Mouse (Mus musculus): Measurements from ENCODE around the gene Tmem184b. TPM values are rescaled to one million over a fixed set of nuclear protein-coding genes. Genes with fewer than 3 reads are reported as not detected.
A peak's percentile ranks its signal among the peaks of the same experiment; 100 is the strongest.

Gene Tmem184b
- polyA plus RNA-seq, 1 experiment from 2014 or later = 8.7 TPM

GRCm38 (mm10) chr15:79351331-79351767 lies 52.0 kb downstream of the Tmem184b start:
- H3K4me3 ChIP-seq (replicated peaks) = no peak overlapping the region
- 41% methylated on average over 15 of the region's 15 CpGs for WGBS (ENCODE audit: insufficient replicate concordance)
- peaks cover 76% of the 10 kb centered on the region for H3K4me1 ChIP-seq (replicated peaks)
- DNase-seq = no peak
- H3K27ac ChIP-seq = no peak overlapping the region
- H3K4me2 ChIP-seq = no peak overlapping the region
- H3K36me3 ChIP-seq = no peaks in the 10 kb centered on the region
- peaks cover 33% of the 10 kb centered on the region for H3K27me3 ChIP-seq
- H3K9me3 ChIP-seq (replicated peaks) = no peaks in the 10 kb centered on the region
- ATAC-seq (ENCODE audit: low read depth) = no peak
- H3K9ac ChIP-seq = peak overlapping the region; percentile 33; the same call in 1 of the 2 replicates

DNA sequence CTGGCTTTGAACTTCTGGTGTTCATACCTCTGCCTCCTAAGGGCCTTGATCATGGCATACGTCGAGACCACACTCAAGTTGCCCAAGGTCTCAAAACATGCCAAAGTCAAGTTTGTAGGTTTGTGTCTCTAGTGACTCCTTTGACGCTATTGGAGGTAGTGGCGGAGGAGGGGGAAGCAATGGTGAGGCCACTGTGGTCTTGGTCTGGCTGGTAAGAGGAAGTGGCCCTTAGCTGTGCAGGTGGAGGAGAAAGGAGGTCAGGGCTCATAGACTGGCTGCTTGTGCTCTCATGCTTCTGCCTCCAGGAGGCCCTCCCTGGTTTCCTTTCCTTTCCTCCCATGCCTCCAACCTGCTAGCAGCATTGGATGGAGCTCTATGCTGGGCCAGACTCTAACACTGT lies 52.5 kb downstream of the Tmem184b start:
- Histone ChIP-seq H3K4me1 (replicated peaks) (peaks cover 73% of the 10 kb centered on the region), H3K9ac (peak overlapping the region; percentile 33; the same call in 1 of the 2 replicates), H3K4me2 (no peak overlapping the region), H3K27me3 (peaks cover 35% of the 10 kb centered on the region), H3K9me3 (replicated peaks) (no peaks in the 10 kb centered on the region), H3K27ac (no peak overlapping the region), H3K4me3 (replicated peaks) (no peak overlapping the region), H3K36me3 (no peaks in the 10 kb centered on the region)
- WGBS (ENCODE audit: insufficient replicate concordance) = 59% methylated on average over 4 of the region's 4 CpGs
- ATAC-seq (ENCODE audit: low read depth) = no peak
- DNase-seq = no peak

GRCm38 (mm10) chr15:79348651-79349050 lies 54.7 kb downstream of the Tmem184b start:
- Histone ChIP-seq H3K27ac (peak overlapping the region; percentile 85; the same call in 1 of the 2 replicates), H3K36me3 (no peaks in the 10 kb centered on the region), H3K9ac (peak overlapping the region; percentile 78), H3K27me3 (peaks cover 32% of the 10 kb centered on the region), H3K4me2 (peak overlapping the region; percentile 93), H3K4me3 (replicated peaks) (peak overlapping the region; percentile 75), H3K9me3 (replicated peaks) (no peaks in the 10 kb centered on the region), H3K4me1 (replicated peaks) (peaks cover 62% of the 10 kb centered on the region)
- WGBS (ENCODE audit: insufficient replicate concordance) = 68% methylated on average over 8 of the region's 8 CpGs
- no peak for ATAC-seq (ENCODE audit: low read depth)
- no peak for DNase-seq

- H3K4me1 ChIP-seq (replicated peaks) = peaks cover 58% of the 10 kb centered on the region
- DNase-seq (peak; percentile 73), ATAC-seq (ENCODE audit: low read depth) (peak; percentile 82)
- H3K9me3 ChIP-seq (replicated peaks) = no peaks in the 10 kb centered on the region
- H3K4me2 ChIP-seq = peak overlapping the region; percentile 93
- peaks cover 32% of the 10 kb centered on the region for H3K27me3 ChIP-seq
- H3K36me3 ChIP-seq = no peaks in the 10 kb centered on the region
- H3K27ac ChIP-seq = peak overlapping the region; percentile 85
- H3K4me3 ChIP-seq (replicated peaks) = peak overlapping the region; percentile 75
- 1% methylated on average over 45 of the region's 46 CpGs for WGBS (ENCODE audit: insufficient replicate concordance)
- peak overlapping the region; percentile 78 for H3K9ac ChIP-seq
Measured at GRCm38 (mm10) chr15:79347845-79348506, 55.4 kb downstream of the Tmem184b start.

GRCm38 (mm10) chr15:79347165-79347844 lies 56.1 kb downstream of the Tmem184b start:
- ATAC-seq (ENCODE audit: low read depth) (peak; percentile 73), DNase-seq (peak; percentile 83)
- Histone ChIP-seq H3K27ac (peak overlapping the region; percentile 85), H3K4me2 (peak overlapping the region; percentile 93), H3K4me3 (replicated peaks) (peak overlapping the region; percentile 75), H3K9ac (peak overlapping the region; percentile 78), H3K36me3 (no peaks in the 10 kb centered on the region), H3K4me1 (replicated peaks) (peaks cover 52% of the 10 kb centered on the region), H3K9me3 (replicated peaks) (no peaks in the 10 kb centered on the region), H3K27me3 (peaks cover 32% of the 10 kb centered on the region)
- under 1% methylated on average over 60 of the region's 61 CpGs for WGBS (ENCODE audit: insufficient replicate concordance)

DNA sequence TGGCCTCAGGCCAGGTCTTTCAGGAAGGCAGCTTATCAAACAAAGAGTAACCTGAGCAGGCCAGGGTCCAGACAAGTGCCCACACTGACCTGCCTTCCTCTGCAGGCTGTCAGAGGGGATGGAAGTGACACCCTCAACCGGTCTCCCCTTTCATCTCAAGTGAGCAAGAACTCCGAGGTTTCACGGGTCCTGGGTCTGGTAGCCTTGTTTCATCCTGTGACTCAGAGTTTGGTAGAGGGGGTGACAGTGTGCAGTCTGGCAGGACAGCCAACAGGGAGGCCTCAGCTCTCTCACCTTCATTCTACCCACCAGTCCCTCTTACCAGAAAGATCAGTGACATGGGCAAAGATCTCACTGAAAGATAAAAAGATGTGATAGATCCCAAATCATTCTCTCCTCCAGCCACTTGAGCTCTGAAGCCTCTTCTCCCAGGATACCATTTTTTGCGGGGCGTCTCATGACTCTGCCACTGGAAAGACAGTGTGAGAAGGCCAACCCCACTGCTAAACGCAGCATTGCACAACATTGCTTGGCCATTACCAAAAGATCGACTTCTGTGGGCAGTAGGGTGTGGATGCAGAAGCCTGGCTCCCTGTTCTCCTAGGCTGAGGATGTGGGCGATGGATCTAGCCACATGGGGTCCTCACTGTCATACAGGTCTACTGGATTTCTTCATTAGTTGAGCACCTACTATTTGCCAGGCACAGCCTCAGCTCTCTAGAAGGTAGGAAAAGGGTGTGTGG lies 57.1 kb downstream of the Tmem184b start, which contains the start of gene Maff:
Maff (plus strand) TSS at position 571 of the 743 bp plus-strand sequence.
- peaks cover 42% of the 10 kb centered on the region for H3K4me1 ChIP-seq (replicated peaks)
- 39% methylated on average over 8 of the region's 8 CpGs for WGBS (ENCODE audit: insufficient replicate concordance)
- H3K27ac ChIP-seq = peak within 1 kb of the TSS; percentile 85
- peak within 1 kb of the TSS; percentile 75 for H3K4me3 ChIP-seq (replicated peaks)
- peak within 1 kb of the TSS; percentile 78 for H3K9ac ChIP-seq
- peak within 1 kb of the TSS; percentile 93 for H3K4me2 ChIP-seq
- no peak for ATAC-seq (ENCODE audit: low read depth)
- DNase-seq = no peak
- no peaks in the 10 kb centered on the region for H3K36me3 ChIP-seq
- peaks cover 32% of the 10 kb centered on the region for H3K27me3 ChIP-seq
- H3K9me3 ChIP-seq (replicated peaks) = no peaks in the 10 kb centered on the region

- H3K36me3 ChIP-seq = no peaks in the 10 kb centered on the region
- DNase-seq = no peak
- H3K9me3 ChIP-seq (replicated peaks) = no peaks in the 10 kb centered on the region
- 55% methylated on average over 4 of the region's 4 CpGs for WGBS (ENCODE audit: insufficient replicate concordance)
- H3K27ac ChIP-seq = no peak overlapping the region
- no peak overlapping the region for H3K9ac ChIP-seq
- peaks cover 32% of the 10 kb centered on the region for H3K4me1 ChIP-seq (replicated peaks)
- no peak for ATAC-seq (ENCODE audit: low read depth)
- peaks cover 32% of the 10 kb centered on the region for H3K27me3 ChIP-seq
- H3K4me2 ChIP-seq = no peak overlapping the region
- no peak overlapping the region for H3K4me3 ChIP-seq (replicated peaks)
Measured at GRCm38 (mm10) chr15:79344627-79345026, 58.7 kb downstream of the Tmem184b start.

- Histone ChIP-seq H3K4me1 (replicated peaks) (peaks cover 14% of the 10 kb centered on the region), H3K36me3 (no peaks in the 10 kb centered on the region), H3K9me3 (replicated peaks) (no peaks in the 10 kb centered on the region), H3K27ac (no peak overlapping the region), H3K9ac (no peak overlapping the region), H3K4me2 (no peak overlapping the region), H3K4me3 (replicated peaks) (no peak overlapping the region), H3K27me3 (peaks cover 20% of the 10 kb centered on the region)
- 50% methylated on average over 6 of the region's 6 CpGs for WGBS (ENCODE audit: insufficient replicate concordance)
- DNase-seq (no peak), ATAC-seq (ENCODE audit: low read depth) (no peak)
Measured at GRCm38 (mm10) chr15:79342641-79343337, 60.6 kb downstream of the Tmem184b start.

DNA sequence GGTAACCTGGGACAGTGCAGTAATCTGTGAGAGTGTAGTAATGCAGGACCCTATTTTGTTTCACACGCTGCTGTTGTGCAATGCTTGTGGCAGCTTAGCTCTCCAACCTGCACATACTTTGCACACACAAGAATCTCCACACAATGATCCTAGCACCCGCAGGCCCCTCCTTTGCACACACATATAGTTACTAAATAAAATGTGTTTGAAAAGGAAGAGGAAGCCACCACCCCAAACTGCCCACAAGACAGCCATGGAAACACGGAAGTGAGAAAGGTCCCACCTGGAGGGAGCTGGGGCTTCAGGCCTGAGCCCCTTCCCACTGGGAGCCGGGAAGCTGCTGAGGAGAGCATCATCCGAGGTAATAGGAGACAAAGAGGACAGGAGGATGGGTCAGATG lies 64.4 kb downstream of the Tmem184b start:
- Histone ChIP-seq H3K9ac (no peak overlapping the region), H3K36me3 (no peaks in the 10 kb centered on the region), H3K9me3 (replicated peaks) (no peaks in the 10 kb centered on the region), H3K4me1 (replicated peaks) (peaks cover 12% of the 10 kb centered on the region), H3K27ac (no peak overlapping the region), H3K27me3 (0 out of 2 replicates have a peak, but pooled peaks cover 2% of the 10 kb centered on the region), H3K4me2 (no peak overlapping the region), H3K4me3 (replicated peaks) (no peak overlapping the region)
- 56% methylated on average over 5 of the region's 5 CpGs for WGBS (ENCODE audit: insufficient replicate concordance)
- ATAC-seq (ENCODE audit: low read depth) (no peak), DNase-seq (no peak)

GRCm38 (mm10) chr15:79335061-79335655 lies 68.2 kb downstream of the Tmem184b start:
- Histone ChIP-seq H3K9me3 (replicated peaks) (no peaks in the 10 kb centered on the region), H3K4me2 (no peak overlapping the region), H3K36me3 (no peaks in the 10 kb centered on the region), H3K27ac (no peak overlapping the region), H3K27me3 (0 out of 2 replicates have a peak, but pooled peaks cover 2% of the 10 kb centered on the region), H3K4me3 (replicated peaks) (no peak overlapping the region), H3K4me1 (replicated peaks) (peaks cover 28% of the 10 kb centered on the region), H3K9ac (no peak overlapping the region)
- DNase-seq = no peak
- 48% methylated on average over 7 of the region's 7 CpGs for WGBS (ENCODE audit: insufficient replicate concordance)
- no peak for ATAC-seq (ENCODE audit: low read depth)
